9 mouse cellular contexts compared by ENCODE assay signal in genomic region chr8:124925544-124926266, GRCm38 (mm10). TPM values are rescaled to one million over a fixed set of nuclear protein-coding genes. Genes with fewer than 3 reads are reported as not detected.
DNase-seq lines count a peak whose midpoint lies in the region; TF ChIP-seq lines count a peak whose summit lies in the region.
"Had no signal": no experiment of that assay in that cellular context is flagged by ENCODE, and none has a peak within 500 bp of the region (broad histone marks: within the 10 kb centered on the region; RNA-seq: fewer than 3 reads in every experiment).

No protein-coding gene starts in this region.

- no peak overlapping the region for H3ac ChIP-seq in myocyte (ENCODE audit: control insufficient read depth, insufficient read length)

- no peak overlapping the region for H3K4me3 ChIP-seq in embryonic fibroblast, embryonic 13.5 days (ENCODE audit: insufficient read depth, low read length)
- H3K4me3 ChIP-seq in myocyte = no peak overlapping the region

- H3K36me3 ChIP-seq in myocyte (ENCODE audit: control insufficient read depth, insufficient read depth) = no peaks in the 10 kb centered on the region

- TF ChIP-seq CTCF in embryonic fibroblast, embryonic 13.5 days (IDR thresholded peaks at IDR 0.05; ENCODE audit: borderline replicate concordance, insufficient read depth, low read length) = no peak

- peak; percentile 55 for DNase-seq in kidney, postnatal 10 days
- DNase-seq in kidney, adult 8-10 months = no peak
- peak; percentile 33 for DNase-seq in CD4-positive, CD25-positive, alpha-beta regulatory T cell, adult 2 months (ENCODE audit: low read depth, low spot score)
- no peak for DNase-seq in right cerebral cortex, postnatal 4 days
- DNase-seq in ovary, postnatal 36 days (ENCODE audit: low spot score) = no peak
- DNase-seq in layer of hippocampus, postnatal 25 days (ENCODE audit: extremely low spot score in 1 of 2, low spot score in 1 of 2) = no peak
- DNase-seq: cerebellum, adult 11-12 months had no signal

- H3K4me2 ChIP-seq in myocyte (ENCODE audit: low read depth) = peak overlapping the region; percentile 59

- H3K27me3 ChIP-seq in myocyte (ENCODE audit: control insufficient read depth, insufficient read depth, insufficient read length) = no peaks in the 10 kb centered on the region

- H3K27ac ChIP-seq in embryonic fibroblast, embryonic 13.5 days (ENCODE audit: insufficient read depth, low read length) = peak overlapping the region; percentile 38; the same call in 1 of the 2 replicates

- no peak for TF ChIP-seq POLR2A in embryonic fibroblast, embryonic 13.5 days (IDR thresholded peaks at IDR 0.05; ENCODE audit: low read depth, low read length)
- no peak for TF ChIP-seq POLR2A in myocyte (IDR thresholded peaks at IDR 0.05; ENCODE audit: insufficient read length, low read depth)

- H3K4me1 ChIP-seq in embryonic fibroblast, embryonic 13.5 days (ENCODE audit: control insufficient read depth, insufficient read depth, low read length) = peaks cover 25% of the 10 kb centered on the region

- H3K79me2 ChIP-seq in myocyte (ENCODE audit: control insufficient read depth, insufficient read depth) = peaks cover 67% of the 10 kb centered on the region

TF ChIP-seq in myocyte, 11 proteins besides CTCF, POLR2A, EP300 and RAD21:
- TF ChIP-seq MYOD1 (IDR thresholded peaks at IDR 0.05; ENCODE audit: control insufficient read depth in 1 of 3, insufficient read length in 2 of 3, low read depth in 2 of 3) (peak in 2 of 3 experiments; percentile 73 to 75), E2F4 (IDR thresholded peaks at IDR 0.05; ENCODE audit: insufficient read depth) (no peak), MYOG (IDR thresholded peaks at IDR 0.05; ENCODE audit: control insufficient read depth in 1 of 3, insufficient read depth in 1 of 3, insufficient read length in 2 of 3, low read depth in 2 of 3) (peak; percentile 35 to 83 (median 74)), USF1 (IDR thresholded peaks at IDR 0.05; ENCODE audit: low read depth) (peak; percentile 85), REST (IDR thresholded peaks at IDR 0.05; ENCODE audit: insufficient read depth, insufficient read length) (no peak), POLR2AphosphoS2 (IDR thresholded peaks at IDR 0.05; ENCODE audit: insufficient read length, low read depth) (no peak), SRF (IDR thresholded peaks at IDR 0.05; ENCODE audit: control insufficient read depth, insufficient read length, low read depth) (no peak), CEBPB (IDR thresholded peaks at IDR 0.05; ENCODE audit: insufficient read depth, poor library complexity, severe bottlenecking) (no peak), TCF12 (IDR thresholded peaks at IDR 0.05; ENCODE audit: insufficient read depth, poor library complexity, severe bottlenecking) (no peak), MAX (IDR thresholded peaks at IDR 0.05; ENCODE audit: low read depth) (no peak), TCF3 (IDR thresholded peaks at IDR 0.05; ENCODE audit: insufficient read length, low read depth) (no peak)

RNA-seq across cellular contexts. Expression of gene Egln1, which starts 23.4 kb away (rescaled TPM):
- 33.1 and 33.7 TPM in 2 replicates for polyA plus RNA-seq in embryonic fibroblast, embryonic 13.5 days (2011; ENCODE audit: insufficient read length, low read depth, missing spikeins)
- 35.8 TPM for polyA plus RNA-seq in myocyte (2012; fragmentation: generic; extraction: Trizol)
- total RNA-seq in layer of hippocampus, postnatal 25 days (2021) = 10 to 100 TPM; 60.3 to 69.1 TPM

RNA-seq across cellular contexts. Expression of gene Sprtn, which starts 28.0 kb away (rescaled TPM):
- polyA plus RNA-seq in embryonic fibroblast, embryonic 13.5 days (2011; ENCODE audit: insufficient read length, low read depth, missing spikeins) = 18.5 and 19.1 TPM in 2 replicates
- polyA plus RNA-seq in myocyte (2012; fragmentation: generic; extraction: Trizol) = 13.3 TPM
- 10 to 100 TPM; 11.6 to 14.8 TPM for total RNA-seq in layer of hippocampus, postnatal 25 days (2021)

RNA-seq across cellular contexts. Expression of gene Exoc8, which starts 28.2 kb away (rescaled TPM):
- 15.7 and 18.1 TPM in 2 replicates for polyA plus RNA-seq in embryonic fibroblast, embryonic 13.5 days (2011; ENCODE audit: insufficient read length, low read depth, missing spikeins)
- polyA plus RNA-seq in myocyte (2012; fragmentation: generic; extraction: Trizol) = 8.8 TPM
- total RNA-seq in layer of hippocampus, postnatal 25 days (2021) = 10 to 100 TPM; 36.9 to 37.3 TPM

Comparison
In these comparisons a context has a peak if more than half of its experiments do, and no peak if none do; other contexts are left out.
1. DNase-seq: peak in kidney, postnatal 10 days (single experiment) and CD4-positive, CD25-positive, alpha-beta regulatory T cell, adult 2 months (single experiment); none in kidney, adult 8-10 months (0 of 2), right cerebral cortex, postnatal 4 days (single experiment), ovary, postnatal 36 days (single experiment) and layer of hippocampus, postnatal 25 days (0 of 2).